Mouse (Mus musculus) adrenal gland, adult (tissue): ENCODE measurements around the gene Gm9918.

Experiments
- DNase-seq, 2 experiments: peaks; one replicate each; pipeline ENCODE4 v3.0.0; 2022 to 2023; ENCODE audit warnings: low spot score in 1 of 2; ENCODE audit not compliant: inconsistent age in 2 of 2

Gm9918 gene

GRCm38 (mm10) chr15:102273982-102274716 is 3.8 kb downstream of the Gm9918 start:
- no peak for DNase-seq

DNA sequence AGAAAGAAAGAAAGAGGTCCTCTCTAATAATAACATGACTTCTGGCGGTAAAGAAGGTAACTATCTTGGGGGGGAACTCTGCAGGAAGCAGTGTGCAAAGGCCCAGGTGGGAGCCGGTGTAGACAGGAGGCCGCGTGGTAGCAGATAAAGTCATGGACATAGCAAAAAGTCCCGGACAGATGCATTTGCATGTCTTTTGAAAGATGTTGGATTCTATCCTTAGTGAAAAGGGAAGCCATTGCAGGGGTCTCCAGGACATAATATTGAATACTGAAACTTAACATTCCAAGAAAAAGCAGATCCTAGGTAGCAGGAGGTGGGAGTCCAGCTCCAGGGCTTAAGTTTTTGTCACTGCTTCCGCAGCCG is 8.3 kb downstream of the Gm9918 start:
- DNase-seq, result no peak

DNA sequence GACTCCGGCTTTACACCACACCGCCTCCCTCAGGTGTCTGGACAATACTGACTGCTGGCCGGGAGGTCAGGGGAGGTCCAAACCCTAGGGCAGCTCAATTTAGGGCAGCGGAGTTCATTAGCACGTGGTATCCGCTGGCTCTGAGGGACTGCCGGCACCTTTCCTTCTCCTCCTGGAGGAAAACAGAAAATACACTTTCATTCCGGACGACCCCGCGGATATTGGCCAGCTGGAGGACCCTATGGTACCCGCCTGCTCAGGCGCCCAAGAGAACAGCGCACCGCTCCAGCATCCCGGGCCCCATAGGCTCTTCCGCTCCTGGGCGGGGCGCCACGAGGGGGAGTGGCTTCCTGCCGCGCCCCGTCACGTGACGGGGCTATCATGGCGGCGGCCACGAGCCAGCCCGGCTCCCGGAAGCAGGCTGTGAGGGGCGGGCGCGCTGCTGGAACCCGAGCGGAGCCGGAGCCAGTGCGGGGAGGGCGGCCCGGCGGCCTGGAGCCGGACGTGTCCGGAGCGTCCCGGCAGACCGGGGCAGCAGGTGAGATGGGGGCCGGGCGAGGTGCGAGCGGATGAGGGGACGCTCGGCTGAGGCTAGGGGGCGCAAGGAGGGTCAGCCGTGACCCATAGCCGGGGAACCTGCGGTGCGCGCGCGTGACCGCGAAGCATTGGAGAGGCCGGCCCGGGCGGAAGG is 8.9 kb downstream of the Gm9918 start, which contains the start of gene Mfsd5:
Mfsd5 (plus strand) TSS at position 363 of the 691 bp plus-strand sequence.
- DNase-seq, result peak; percentile 89 to 96

DNA sequence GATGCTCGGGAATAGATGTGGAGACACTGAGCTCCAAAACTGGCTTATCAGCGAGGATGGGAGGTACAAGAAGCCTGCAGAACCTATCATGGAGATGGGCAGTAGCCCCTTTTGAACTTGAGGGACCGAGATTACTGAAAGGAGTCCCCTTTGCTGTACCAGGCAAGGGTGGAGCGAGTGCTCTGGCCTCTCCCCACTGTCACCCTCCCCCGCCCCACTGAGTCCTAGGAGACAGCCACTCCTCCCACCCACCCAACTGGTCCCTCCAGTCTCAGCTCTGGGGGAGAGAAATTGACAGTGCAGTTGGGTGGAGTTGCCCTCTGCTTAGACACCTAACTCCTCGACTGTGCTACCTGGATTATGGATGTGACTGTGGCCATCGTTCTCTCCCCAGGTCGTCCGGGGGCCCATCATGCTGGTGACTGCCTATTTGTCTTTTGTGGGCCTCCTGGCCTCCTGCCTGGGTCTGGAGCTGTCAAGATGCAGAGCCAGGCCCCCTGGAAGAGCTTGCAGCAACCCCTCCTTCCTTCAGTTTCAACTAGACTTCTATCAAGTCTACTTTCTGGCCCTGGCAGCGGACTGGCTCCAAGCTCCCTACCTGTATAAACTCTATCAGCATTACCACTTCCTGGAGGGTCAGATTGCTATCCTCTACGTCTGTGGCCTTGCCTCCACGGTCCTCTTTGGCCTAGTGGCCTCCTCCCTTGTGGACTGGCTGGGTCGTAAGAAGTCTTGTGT is 9.6 kb downstream of the Gm9918 start:
- peak in 1 of 2 experiments; percentile 49 for DNase-seq

DNA sequence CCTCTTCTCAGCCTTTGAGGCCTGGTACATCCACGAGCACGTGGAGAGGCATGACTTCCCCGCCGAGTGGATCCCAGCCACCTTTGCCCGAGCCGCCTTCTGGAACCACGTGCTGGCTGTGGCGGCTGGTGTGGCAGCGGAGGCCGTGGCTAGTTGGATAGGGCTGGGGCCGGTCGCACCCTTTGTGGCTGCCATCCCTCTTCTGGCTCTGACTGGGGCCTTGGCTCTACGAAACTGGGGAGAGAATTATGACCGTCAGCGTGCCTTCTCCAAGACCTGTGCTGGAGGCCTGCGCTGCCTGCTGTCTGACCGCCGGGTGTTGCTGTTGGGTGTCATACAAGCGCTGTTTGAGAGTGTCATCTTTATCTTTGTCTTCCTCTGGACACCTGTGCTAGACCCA is 10.3 kb downstream of the Gm9918 start:
- DNase-seq, result peak in 1 of 2 experiments; percentile 22

DNA sequence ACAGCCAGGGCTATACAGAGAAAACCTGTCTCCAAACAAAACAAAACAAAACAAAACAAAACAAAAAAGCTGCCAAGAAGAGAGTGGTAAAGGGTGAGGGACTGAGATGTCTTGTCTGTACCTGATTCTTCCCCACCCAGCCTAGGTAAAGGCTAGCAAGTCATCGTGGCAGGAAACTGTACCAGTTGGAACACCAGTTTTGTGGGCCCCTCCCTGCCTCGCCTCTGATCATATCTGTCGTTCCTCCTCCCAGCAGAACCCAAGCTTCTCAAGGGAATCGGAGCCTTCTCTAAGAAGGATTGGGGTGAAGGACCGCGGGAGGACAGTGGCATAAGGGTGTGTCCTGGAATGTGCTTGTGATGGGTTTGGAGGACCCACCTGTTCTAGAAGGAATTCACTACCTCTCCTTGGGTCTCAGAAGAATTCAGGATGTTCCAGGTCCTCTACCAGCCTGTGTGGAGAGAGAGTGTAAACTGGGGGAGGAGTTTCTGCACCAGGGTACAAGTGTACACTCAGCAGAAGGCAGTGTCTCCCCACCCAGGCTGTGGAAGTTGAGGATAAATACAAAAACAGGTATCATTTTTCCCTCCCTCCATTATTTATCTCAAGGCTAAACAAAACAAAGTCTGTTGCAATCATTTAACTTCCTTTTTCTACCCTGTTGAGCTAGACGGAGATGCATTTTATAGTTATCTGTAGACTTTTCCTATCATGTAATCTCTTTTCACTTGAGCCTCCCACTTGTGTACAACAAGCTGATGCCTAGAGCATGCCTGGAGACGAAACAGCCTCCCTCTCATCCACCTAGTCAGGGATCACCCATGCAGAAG is 12.3 kb downstream of the Gm9918 start:
- DNase-seq, result no peak

- DNase-seq, result no peak
Observed at GRCm38 (mm10) chr15:102283648-102284047, 13.3 kb downstream of the Gm9918 start.

- peak; percentile 30 to 74 for DNase-seq
Observed at GRCm38 (mm10) chr15:102287395-102287794, 17.0 kb downstream of the Gm9918 start.

DNA sequence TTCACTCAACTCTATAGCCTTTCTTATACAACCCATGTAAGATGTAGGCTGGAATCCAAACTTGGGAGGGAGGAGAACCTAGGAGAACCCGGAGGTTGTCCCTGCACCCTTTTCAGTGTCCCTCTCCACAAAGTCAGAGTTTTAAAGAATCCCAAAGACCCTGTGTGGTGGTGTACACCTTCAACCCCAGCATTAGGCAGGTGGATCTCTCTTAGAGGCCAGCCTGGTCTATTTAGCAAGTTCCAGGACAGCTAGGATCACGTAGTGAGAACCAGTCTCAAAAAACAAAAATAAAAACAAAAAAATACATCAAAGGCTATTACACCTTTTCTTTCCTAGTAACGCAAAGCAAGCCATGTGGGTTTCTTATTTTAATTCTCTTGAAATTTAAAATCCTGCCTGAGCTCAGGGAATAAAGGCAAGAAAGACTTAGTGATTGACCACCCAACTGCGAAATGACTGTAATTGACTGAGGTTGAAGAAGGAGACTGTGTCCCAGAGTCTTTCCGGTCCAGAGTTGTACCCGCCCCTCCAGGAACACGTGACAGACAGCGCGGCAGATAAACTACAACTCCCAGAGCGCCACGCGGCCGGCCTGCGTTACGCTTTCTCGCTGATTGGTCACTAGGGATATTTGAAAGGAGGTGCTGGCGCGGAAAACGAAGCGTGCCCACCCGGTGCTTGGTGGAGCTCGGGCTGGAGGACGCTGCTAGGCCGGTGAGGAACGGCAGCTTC is 25.4 kb downstream of the Gm9918 start, which contains the start of gene Espl1:
Espl1 (plus strand) TSS at position 634 of the 735 bp plus-strand sequence.
- peak; percentile 93 to 97 for DNase-seq

DNA sequence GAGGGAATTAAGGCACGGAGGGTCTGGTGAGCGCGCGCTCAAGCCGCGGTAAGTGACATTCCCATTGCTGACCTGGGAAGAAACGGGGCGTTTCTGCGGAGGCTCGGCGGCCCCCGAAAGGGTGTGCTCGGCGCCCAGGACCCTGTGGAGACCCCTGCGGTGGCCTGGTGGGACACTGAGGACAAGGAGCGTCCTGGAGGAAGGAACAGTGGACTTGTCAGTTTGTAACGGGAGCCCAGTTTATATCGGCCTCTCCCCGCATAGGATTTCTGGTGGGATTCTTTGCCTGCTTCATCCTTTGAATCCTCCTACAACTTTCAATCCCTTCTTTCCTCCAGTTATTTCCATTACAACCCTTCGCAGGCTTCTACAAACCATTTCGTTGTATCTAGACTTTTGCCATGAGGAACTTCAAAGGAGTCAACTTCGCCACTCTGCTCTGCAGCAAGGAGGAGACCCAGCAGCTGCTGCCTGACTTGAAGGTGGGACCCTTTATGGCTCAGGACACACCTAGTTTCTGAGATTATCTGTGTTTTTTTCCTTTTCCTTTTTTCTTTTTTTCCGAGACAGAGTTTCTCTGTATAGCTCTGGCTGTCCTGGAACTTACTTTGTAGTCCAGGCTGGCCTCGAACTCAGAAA is 26.1 kb downstream of the Gm9918 start:
- DNase-seq, result no peak

GRCm38 (mm10) chr15:102302542-102302941 is 32.2 kb downstream of the Gm9918 start:
- no peak for DNase-seq

DNA sequence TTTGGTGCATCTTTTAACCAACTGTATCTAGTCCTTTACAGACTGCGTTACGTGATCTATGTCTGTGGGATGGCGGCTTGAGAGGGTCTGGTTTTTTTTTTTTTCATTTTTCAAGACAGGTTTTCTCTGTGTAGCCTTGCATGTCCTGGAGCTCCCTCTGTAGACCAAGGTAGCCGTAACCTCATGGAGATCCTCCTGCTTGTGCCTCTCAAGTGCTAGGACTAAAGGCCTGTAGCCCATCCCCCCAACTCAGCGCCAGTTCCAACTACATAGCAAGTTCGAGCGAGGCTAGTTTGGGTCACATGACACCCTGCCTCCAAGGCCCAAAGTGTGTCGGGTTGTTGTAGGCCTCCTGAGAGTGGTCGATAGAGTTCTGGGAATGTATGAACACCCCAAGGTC is 38.4 kb downstream of the Gm9918 start:
- DNase-seq, result no peak

GRCm38 (mm10) chr15:102310074-102310845 is 39.9 kb downstream of the Gm9918 start:
- DNase-seq, result peak; percentile 76 to 81

- no peak for DNase-seq
Observed at GRCm38 (mm10) chr15:102311489-102311888, 41.1 kb downstream of the Gm9918 start.

GRCm38 (mm10) chr15:102315292-102315691 is 44.9 kb downstream of the Gm9918 start:
- DNase-seq, result peak in 1 of 2 experiments; percentile 36

DNA sequence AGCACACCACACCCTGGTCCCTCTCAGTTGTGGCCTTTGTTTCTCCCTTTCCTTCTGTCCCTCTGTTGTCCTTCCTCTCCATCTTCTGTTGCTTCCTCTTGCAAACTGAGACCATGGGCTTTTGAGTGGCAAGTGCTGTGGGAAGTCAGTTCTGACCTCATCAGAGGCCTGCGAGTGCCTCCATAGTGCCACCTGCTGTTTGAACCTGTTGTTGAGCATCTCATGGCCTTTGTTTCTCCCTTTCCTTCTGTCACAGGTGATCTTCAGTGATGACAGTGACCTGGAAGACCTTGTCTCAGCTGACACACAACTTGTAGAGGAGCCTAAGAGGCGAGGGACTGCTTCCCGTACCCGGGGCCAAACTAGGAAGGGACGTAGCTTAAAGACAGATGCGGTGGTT is 45.9 kb downstream of the Gm9918 start:
- DNase-seq, result peak; percentile 66 to 88
